In genomic region chr16:44671551-44672421, GRCm38 (mm10) we compare ENCODE assay signal across 11 mouse cellular contexts. TPM values are rescaled to one million over a fixed set of nuclear protein-coding genes. Genes with fewer than 3 reads are reported as not detected.
DNase-seq lines count a peak whose midpoint lies in the region; ATAC-seq and TF ChIP-seq lines count a peak whose summit lies in the region.
"Had no signal": no experiment of that assay in that cellular context is flagged by ENCODE, and none has a peak within 500 bp of the region (broad histone marks: within the 10 kb centered on the region; RNA-seq: fewer than 3 reads in every experiment).

No protein-coding gene starts in this region.

- TF ChIP-seq CTCF in gastrocnemius, adult 2 months (IDR thresholded peaks at IDR 0.05), result no peak
- TF ChIP-seq CTCF in liver, postnatal 0 days (IDR thresholded peaks at IDR 0.05; ENCODE audit: low read depth), result no peak

- no peaks in the 10 kb centered on the region for H3K36me3 ChIP-seq in heart, embryonic 16.5 days (ENCODE audit: control insufficient read depth, insufficient read depth)
- H3K36me3 ChIP-seq in liver, postnatal 0 days (replicated peaks; ENCODE audit: insufficient read depth, low read length), result no peaks in the 10 kb centered on the region

- H3K27me3 ChIP-seq in heart, embryonic 16.5 days (ENCODE audit: control insufficient read depth, insufficient read depth, low read length), result no peaks in the 10 kb centered on the region; the same call in 1 of the 2 replicates
- no peaks in the 10 kb centered on the region for H3K27me3 ChIP-seq in liver, postnatal 0 days (ENCODE audit: insufficient read depth, low read length)

- 36% methylated on average over 22 of the region's 22 CpGs for WGBS in heart, embryonic 16.5 days
- WGBS in liver, postnatal 0 days (ENCODE audit: insufficient replicate concordance), result 45% methylated on average over 22 of the region's 22 CpGs

- peak overlapping the region; percentile 59 for H3K27ac ChIP-seq in gastrocnemius, adult 2 months
- H3K27ac ChIP-seq in heart, embryonic 16.5 days (ENCODE audit: low read length), result no peak overlapping the region
- H3K27ac ChIP-seq in liver, postnatal 0 days (ENCODE audit: low read depth), result no peak overlapping the region

- H3K4me1 ChIP-seq in heart, embryonic 16.5 days (ENCODE audit: control insufficient read depth, insufficient read depth, low read length), result peaks cover 9% of the 10 kb centered on the region
- no peaks in the 10 kb centered on the region for H3K4me1 ChIP-seq in liver, postnatal 0 days (ENCODE audit: insufficient read depth)
- H3K4me1 ChIP-seq: megakaryocyte, embryonic 14.5 days had no signal

- no peaks in the 10 kb centered on the region for H3K9me3 ChIP-seq in heart, embryonic 16.5 days (replicated peaks; ENCODE audit: control insufficient read depth, low read length)
- H3K9me3 ChIP-seq in liver, postnatal 0 days (ENCODE audit: low read length), result no peaks in the 10 kb centered on the region

- ATAC-seq in heart, embryonic 16.5 days (replicated peaks; ENCODE audit: extremely low read depth, insufficient read depth, low FRiP score), result no peak
- ATAC-seq in liver, postnatal 0 days, result no peak

- H3K4me3 ChIP-seq in gastrocnemius, adult 2 months, result peak overlapping the region; percentile 63
- H3K4me3 ChIP-seq in heart, embryonic 16.5 days (ENCODE audit: low read length), result no peak overlapping the region
- H3K4me3 ChIP-seq in liver, postnatal 0 days (ENCODE audit: low read depth, low read length), result peak overlapping the region; percentile 13; the same call in 1 of the 2 replicates

- TF ChIP-seq EP300 in liver, postnatal 0 days (IDR thresholded peaks at IDR 0.05; ENCODE audit: low read depth), result no peak

- H3K4me2 ChIP-seq in heart, embryonic 16.5 days (ENCODE audit: low read depth, low read length), result peak overlapping the region; percentile 57
- peak overlapping the region; percentile 59 for H3K4me2 ChIP-seq in liver, postnatal 0 days (ENCODE audit: low read depth, low read length)

- intact Hi-C loops in gastrocnemius, adult 2 months (cut with DNase I), result no loop called here

- DNase-seq in gastrocnemius, adult 2 months, result peak; percentile 35
- DNase-seq in gastrocnemius, adult 8-10 months (ENCODE audit: low spot score in 2 of 2), result no peak
- DNase-seq in R1 (ENCODE audit: low read depth, low spot score), result peak; percentile 27
- DNase-seq in liver, postnatal 0 days, result no peak
- DNase-seq in frontal cortex, postnatal 36 days (ENCODE audit: low spot score in 2 of 2), result no peak
- DNase-seq in urinary bladder, postnatal 10 days (ENCODE audit: low spot score), result no peak
- DNase-seq in lung, postnatal 10 days, result no peak
- DNase-seq: adrenal gland, adult 2 months; thymus, postnatal 4 days had no signal

- H3K9ac ChIP-seq in heart, embryonic 16.5 days (ENCODE audit: low read length), result no peak overlapping the region
- no peak overlapping the region for H3K9ac ChIP-seq in liver, postnatal 0 days (replicated peaks)

RNA-seq across cellular contexts. Expression of gene Nepro, which starts 52.3 kb away (rescaled TPM):
- 1 to 10 TPM; 3.2 to 3.4 TPM for total RNA-seq in gastrocnemius, adult 2 months (2021)
- 1 to 10 TPM; 2.9 to 5.6 (median 3.3) TPM for total RNA-seq in gastrocnemius, adult 8-10 months (2022)
- 3.6 and 4.3 TPM in 2 replicates for polyA plus RNA-seq in heart, embryonic 16.5 days (2015; fragmentation: Nextera tagmentation; extraction: Ambion mirVana)
- polyA plus RNA-seq in liver, postnatal 0 days (2015; fragmentation: Nextera tagmentation; extraction: Ambion mirVana), result 1.9 and 2.4 TPM in 2 replicates

Comparison
In these comparisons a context has a peak if more than half of its experiments do, and no peak if none do; other contexts are left out.
1. DNase-seq: peak in gastrocnemius, adult 2 months (single experiment) and R1 (single experiment); none in gastrocnemius, adult 8-10 months (0 of 2), liver, postnatal 0 days (single experiment), frontal cortex, postnatal 36 days (0 of 2), urinary bladder, postnatal 10 days (single experiment) and lung, postnatal 10 days (single experiment).